ENCODE assay signal across 21 mouse cellular contexts in the genomic region with DNA sequence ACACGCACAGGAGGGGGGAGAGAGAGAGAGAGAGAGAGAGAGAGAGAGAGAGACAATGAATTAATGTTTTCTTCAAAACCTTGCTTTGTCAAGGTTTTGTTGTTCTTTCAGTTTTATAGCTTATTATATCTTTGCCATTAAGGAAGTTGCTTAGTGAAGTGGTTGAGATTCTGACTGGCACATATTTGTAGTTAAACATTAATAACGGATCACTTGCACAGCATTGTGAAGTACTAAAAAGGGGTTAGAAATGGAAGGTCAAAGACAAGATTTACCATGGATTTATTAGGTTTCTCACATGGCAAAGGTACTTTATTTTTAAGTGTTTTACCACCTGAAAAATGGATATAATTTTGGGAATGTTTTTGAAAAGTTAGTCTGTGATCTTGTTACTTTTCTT. TPM values are rescaled to one million over a fixed set of nuclear protein-coding genes. Genes with fewer than 3 reads are reported as not detected.
A peak's percentile ranks its signal among the peaks of the same experiment; 100 is the strongest.
DNase-seq lines count a peak whose midpoint lies in the region; ATAC-seq and TF ChIP-seq lines count a peak whose summit lies in the region.
"Had no signal": no experiment of that assay in that cellular context is flagged by ENCODE, and none has a peak within 500 bp of the region (broad histone marks: within the 10 kb centered on the region; RNA-seq: fewer than 3 reads in every experiment).

No protein-coding gene starts in this region.

- ATAC-seq in liver, postnatal 0 days: no peak
- peak; percentile 70 for ATAC-seq in intestine, embryonic 15.5 days
- ATAC-seq in intestine, embryonic 16.5 days: peak; percentile 72
- ATAC-seq in megakaryocyte, adult 5-6 weeks (ENCODE audit: poor library complexity, severe bottlenecking): no peak
- no peak for ATAC-seq in forebrain, embryonic 11.5 days (replicated peaks; ENCODE audit: low FRiP score)
- ATAC-seq: activated CD4-positive, CD25-positive, alpha-beta regulatory T cell, adult 4 months; forebrain, embryonic 14.5 days; forebrain, embryonic 16.5 days; Patski had no signal

- no peak for TF ChIP-seq EP300 in liver, postnatal 0 days (IDR thresholded peaks at IDR 0.05; ENCODE audit: low read depth)

- 72% methylated on average over 2 of the region's 2 CpGs for WGBS in liver, adult 2 months
- WGBS in liver, postnatal 0 days (ENCODE audit: insufficient replicate concordance): 80% methylated on average over 2 of the region's 2 CpGs
- 73% methylated on average over 2 of the region's 2 CpGs for WGBS in intestine, embryonic 15.5 days
- WGBS in intestine, embryonic 16.5 days: 79% methylated on average over 2 of the region's 2 CpGs
- 90% methylated on average over 2 of the region's 2 CpGs for WGBS in forebrain, embryonic 11.5 days

- H3K9ac ChIP-seq in liver, adult 2 months (ENCODE audit: low read depth, low read length): no peak overlapping the region
- no peak overlapping the region for H3K9ac ChIP-seq in liver, postnatal 0 days (replicated peaks)
- H3K9ac ChIP-seq in intestine, embryonic 15.5 days: no peak overlapping the region
- H3K9ac ChIP-seq in intestine, embryonic 16.5 days (ENCODE audit: low read depth, low read length): no peak overlapping the region
- H3K9ac ChIP-seq in forebrain, embryonic 11.5 days (ENCODE audit: low read length): no peak overlapping the region
- H3K9ac ChIP-seq: embryonic facial prominence, embryonic 12.5 days; forebrain, embryonic 12.5 days had no signal

- no peak overlapping the region for H3K27ac ChIP-seq in liver, adult 2 months (replicated peaks; ENCODE audit: insufficient read depth, low read depth, low read length)
- H3K27ac ChIP-seq in liver, postnatal 0 days (ENCODE audit: low read depth): no peak overlapping the region
- H3K27ac ChIP-seq in intestine, embryonic 15.5 days: no peak overlapping the region
- no peak overlapping the region for H3K27ac ChIP-seq in intestine, embryonic 16.5 days (ENCODE audit: low read length)
- no peak overlapping the region for H3K27ac ChIP-seq in forebrain, embryonic 11.5 days (ENCODE audit: low read depth, low read length)
- H3K27ac ChIP-seq: embryonic facial prominence, embryonic 10.5 days; embryonic facial prominence, embryonic 12.5 days; forebrain, embryonic 12.5 days had no signal

- no peaks in the 10 kb centered on the region for H3K79me2 ChIP-seq in liver, adult 2 months (ENCODE audit: control insufficient read depth, insufficient read depth, low read length)

- H3K4me1 ChIP-seq in liver, adult 2 months (ENCODE audit: control insufficient read depth, insufficient read depth, low read length): 0 out of 2 replicates have a peak, but pooled peaks cover 1% of the 10 kb centered on the region
- no peaks in the 10 kb centered on the region for H3K4me1 ChIP-seq in liver, postnatal 0 days (ENCODE audit: insufficient read depth)
- no peaks in the 10 kb centered on the region for H3K4me1 ChIP-seq in intestine, embryonic 15.5 days (replicated peaks)
- 0 out of 2 replicates have a peak, but pooled peaks cover 3% of the 10 kb centered on the region for H3K4me1 ChIP-seq in intestine, embryonic 16.5 days (ENCODE audit: control insufficient read depth, insufficient read depth, low read length)
- no peaks in the 10 kb centered on the region for H3K4me1 ChIP-seq in forebrain, embryonic 11.5 days (replicated peaks; ENCODE audit: control insufficient read depth, insufficient read depth, low read length)
- H3K4me1 ChIP-seq: embryonic facial prominence, embryonic 10.5 days; embryonic facial prominence, embryonic 12.5 days; forebrain, embryonic 12.5 days had no signal

- DNase-seq in liver, adult 2 months (ENCODE audit: extremely low read depth, low read depth, low spot score): peak; percentile 47
- DNase-seq in liver, postnatal 0 days: no peak
- DNase-seq in forebrain, embryonic 11.5 days (ENCODE audit: low spot score): no peak
- DNase-seq: adrenal gland, adult 8-10 months; adrenal gland, postnatal 14 days; adrenal gland, postnatal 36 days; cerebellum, adult 11-12 months; cerebellum, adult 2 months; cerebellum, adult 9-10 months; cerebellum, postnatal 10 days; cerebellum, postnatal 25 days had no signal

- H3K4me2 ChIP-seq in liver, postnatal 0 days (ENCODE audit: low read depth, low read length): no peak overlapping the region
- no peak overlapping the region for H3K4me2 ChIP-seq in intestine, embryonic 15.5 days (replicated peaks)
- no peak overlapping the region for H3K4me2 ChIP-seq in intestine, embryonic 16.5 days (ENCODE audit: low read depth, low read length)
- H3K4me2 ChIP-seq in forebrain, embryonic 11.5 days (ENCODE audit: low read depth, low read length, severe bottlenecking): no peak overlapping the region
- H3K4me2 ChIP-seq: embryonic facial prominence, embryonic 12.5 days; forebrain, embryonic 12.5 days had no signal

- TF ChIP-seq POLR2A in liver, adult 2 months (IDR thresholded peaks at IDR 0.05; ENCODE audit: extremely low read depth, insufficient read depth, low read length): no peak

- peaks cover 3% of the 10 kb centered on the region for H3K36me3 ChIP-seq in liver, adult 2 months (ENCODE audit: control insufficient read depth, insufficient read depth, low read length)
- H3K36me3 ChIP-seq in liver, postnatal 0 days (replicated peaks; ENCODE audit: insufficient read depth, low read length): 0 out of 2 replicates have a peak, but pooled peaks cover 4% of the 10 kb centered on the region
- no peaks in the 10 kb centered on the region for H3K36me3 ChIP-seq in intestine, embryonic 15.5 days
- H3K36me3 ChIP-seq in intestine, embryonic 16.5 days (ENCODE audit: control insufficient read depth, insufficient read depth, low read length): no peaks in the 10 kb centered on the region
- no peaks in the 10 kb centered on the region; the same call in 1 of the 2 replicates for H3K36me3 ChIP-seq in forebrain, embryonic 11.5 days (ENCODE audit: control insufficient read depth, insufficient read depth, low read length)

- no peak overlapping the region for H3K4me3 ChIP-seq in liver, adult 2 months (ENCODE audit: insufficient read depth, low read depth, low read length)
- H3K4me3 ChIP-seq in liver, postnatal 0 days (ENCODE audit: low read depth, low read length): no peak overlapping the region
- H3K4me3 ChIP-seq in intestine, embryonic 15.5 days (replicated peaks): no peak overlapping the region
- H3K4me3 ChIP-seq in intestine, embryonic 16.5 days (ENCODE audit: low read length): no peak overlapping the region
- no peak overlapping the region for H3K4me3 ChIP-seq in forebrain, embryonic 11.5 days (ENCODE audit: low read depth, low read length)
- H3K4me3 ChIP-seq: embryonic facial prominence, embryonic 10.5 days; embryonic facial prominence, embryonic 12.5 days; forebrain, embryonic 12.5 days had no signal

- H3K9me3 ChIP-seq in liver, postnatal 0 days (ENCODE audit: low read length): no peaks in the 10 kb centered on the region
- H3K9me3 ChIP-seq in intestine, embryonic 15.5 days: no peaks in the 10 kb centered on the region
- no peaks in the 10 kb centered on the region for H3K9me3 ChIP-seq in intestine, embryonic 16.5 days (ENCODE audit: control insufficient read depth, low read length)
- H3K9me3 ChIP-seq in forebrain, embryonic 11.5 days (ENCODE audit: control insufficient read depth, low read length): no peaks in the 10 kb centered on the region
- H3K9me3 ChIP-seq: embryonic facial prominence, embryonic 10.5 days; embryonic facial prominence, embryonic 12.5 days; forebrain, embryonic 12.5 days had no signal

- no peak for TF ChIP-seq CTCF in liver, adult 2 months (IDR thresholded peaks at IDR 0.05; ENCODE audit: low read depth, low read length)
- TF ChIP-seq CTCF in liver, postnatal 0 days (IDR thresholded peaks at IDR 0.05; ENCODE audit: low read depth): no peak

- H3K27me3 ChIP-seq in liver, adult 2 months (ENCODE audit: control insufficient read depth, insufficient read depth, low read length): no peaks in the 10 kb centered on the region
- no peaks in the 10 kb centered on the region for H3K27me3 ChIP-seq in liver, postnatal 0 days (ENCODE audit: insufficient read depth, low read length)
- H3K27me3 ChIP-seq in intestine, embryonic 15.5 days (replicated peaks): no peaks in the 10 kb centered on the region
- no peaks in the 10 kb centered on the region for H3K27me3 ChIP-seq in intestine, embryonic 16.5 days (replicated peaks; ENCODE audit: control insufficient read depth, insufficient read depth, low read length)
- H3K27me3 ChIP-seq in forebrain, embryonic 11.5 days (ENCODE audit: control insufficient read depth, insufficient read depth, low read length): no peaks in the 10 kb centered on the region
- H3K27me3 ChIP-seq: embryonic facial prominence, embryonic 12.5 days; forebrain, embryonic 12.5 days; Patski had no signal

RNA-seq across cellular contexts. Expression of a gene that starts 51.3 kb away (rescaled TPM):
- total RNA-seq in liver, adult 2 months (2014; rRNA removed): 2.1 and 3.2 TPM in 2 replicates
- polyA plus RNA-seq in liver, adult 2 months (2012; rRNA removed): 1.5 and 2.6 TPM in 2 replicates
- 2.5 and 3.0 TPM in 2 replicates for polyA plus RNA-seq in liver, postnatal 0 days (2015; fragmentation: Nextera tagmentation; extraction: Ambion mirVana)
- 5.8 and 6.3 TPM in 2 replicates for polyA plus RNA-seq in intestine, embryonic 15.5 days (2015; fragmentation: Nextera tagmentation; extraction: Ambion mirVana)
- 1.9 and 2.3 TPM in 2 replicates for polyA plus RNA-seq in intestine, embryonic 16.5 days (2015; fragmentation: Nextera tagmentation; extraction: Ambion mirVana)
- 10.2 and 14.2 TPM in 2 replicates for total RNA-seq in megakaryocyte, adult 5-6 weeks (2015)
- 3.1 and 4.1 TPM in 2 replicates for total RNA-seq in megakaryocyte, adult 5-6 weeks (2017)
- polyA plus RNA-seq in forebrain, embryonic 11.5 days (2014; fragmentation: Nextera tagmentation; extraction: Ambion mirVana): 16.8 and 20.5 TPM in 2 replicates

Comparison
In these comparisons a context has a peak if more than half of its experiments do, and no peak if none do; other contexts are left out.
1. ATAC-seq: peak in intestine, embryonic 15.5 days (single experiment) and intestine, embryonic 16.5 days (single experiment); none in liver, postnatal 0 days (single experiment), megakaryocyte, adult 5-6 weeks (single experiment) and forebrain, embryonic 11.5 days (single experiment).